Mouse (Mus musculus) splenic B cell, adult 2 months (primary cell): ENCODE measurements around the gene Fam160a2.
A peak's percentile ranks its signal among the peaks of the same experiment; 100 is the strongest.
"Not testable (repeated sequence)": the region's sequence is repeated elsewhere in the genome, so short reads cannot be mapped to it uniquely, and the experiment has no call there.

Experiments used
- DNase-seq: peaks from one replicate; pipeline ENCODE4 v3.0.0-alpha.2; 2011; ENCODE audit warnings: low read depth, low spot score
- H3K27me3 ChIP-seq: 2 replicates; pipeline ENCODE4 v1.6.1; 2012; ENCODE audit warnings: mild to moderate bottlenecking, low read length, moderate library complexity, mixed read lengths; ENCODE audit not compliant: control insufficient read depth, poor library complexity, insufficient read depth, severe bottlenecking
- H3K36me3 ChIP-seq: 2 replicates; pipeline ENCODE4 v1.6.1; 2012; ENCODE audit warnings: mild to moderate bottlenecking, low read length, moderate library complexity, mixed read lengths; ENCODE audit not compliant: control insufficient read depth, poor library complexity, insufficient read depth, severe bottlenecking

The Fam160a2 gene

GRCm38 (mm10) chr7:105411874-105412632 is 12.2 kb upstream of the Fam160a2 start:
- not testable (repeated sequence) for H3K36me3 ChIP-seq, H3K27me3 ChIP-seq
- DNase-seq = peak; percentile 74

DNA sequence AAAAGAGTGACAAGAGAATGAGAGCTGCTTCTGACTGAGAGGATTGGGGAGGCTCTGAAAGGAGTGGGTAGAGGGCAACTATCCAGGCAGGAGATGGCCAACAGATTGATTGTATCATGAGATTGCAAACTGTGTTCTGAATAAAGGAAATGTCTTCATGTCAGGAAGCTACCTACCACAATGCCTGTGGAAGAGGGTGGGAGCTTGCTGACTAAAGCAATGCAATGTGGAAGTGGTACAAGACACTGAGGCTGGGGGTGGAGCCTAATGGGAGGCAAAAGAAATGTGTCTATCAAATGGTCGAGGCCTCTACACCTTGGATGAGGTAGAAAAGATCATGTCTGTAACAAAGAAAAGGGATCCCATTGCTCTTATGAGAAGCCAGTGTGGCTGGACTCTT is 6.5 kb upstream of the Fam160a2 start:
- no peaks in the 10 kb centered on the region; the same call in 1 of the 2 replicates for H3K27me3 ChIP-seq
- H3K36me3 ChIP-seq = no peaks in the 10 kb centered on the region
- DNase-seq = no peak

DNA sequence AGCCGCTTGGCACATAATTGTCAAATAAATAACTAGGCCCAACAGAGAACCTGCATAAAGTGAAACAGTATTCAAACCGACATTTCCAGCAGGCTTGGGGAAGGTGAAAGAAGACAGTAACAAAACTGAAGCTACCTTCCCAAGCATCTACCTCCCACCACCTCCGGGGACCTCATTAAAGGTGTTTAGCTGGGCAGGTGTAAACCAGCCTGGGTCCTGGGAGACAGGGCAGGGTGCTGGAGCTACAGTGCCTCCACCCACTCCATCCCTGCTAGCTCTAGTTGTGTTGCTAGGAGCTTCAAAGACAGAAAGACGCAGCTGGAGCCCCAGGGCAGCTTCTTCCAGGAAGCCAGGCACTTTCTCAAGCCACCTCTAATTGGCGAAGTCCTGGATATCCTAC is 4.4 kb upstream of the Fam160a2 start, which contains the start of gene Cnga4:
Gene Cnga4, plus strand, starts transcription at position 301 of the 400 bp plus-strand sequence.
- Histone ChIP-seq H3K36me3 (no peaks in the 10 kb centered on the region), H3K27me3 (no peaks in the 10 kb centered on the region; the same call in 1 of the 2 replicates)
- DNase-seq = no peak

DNA sequence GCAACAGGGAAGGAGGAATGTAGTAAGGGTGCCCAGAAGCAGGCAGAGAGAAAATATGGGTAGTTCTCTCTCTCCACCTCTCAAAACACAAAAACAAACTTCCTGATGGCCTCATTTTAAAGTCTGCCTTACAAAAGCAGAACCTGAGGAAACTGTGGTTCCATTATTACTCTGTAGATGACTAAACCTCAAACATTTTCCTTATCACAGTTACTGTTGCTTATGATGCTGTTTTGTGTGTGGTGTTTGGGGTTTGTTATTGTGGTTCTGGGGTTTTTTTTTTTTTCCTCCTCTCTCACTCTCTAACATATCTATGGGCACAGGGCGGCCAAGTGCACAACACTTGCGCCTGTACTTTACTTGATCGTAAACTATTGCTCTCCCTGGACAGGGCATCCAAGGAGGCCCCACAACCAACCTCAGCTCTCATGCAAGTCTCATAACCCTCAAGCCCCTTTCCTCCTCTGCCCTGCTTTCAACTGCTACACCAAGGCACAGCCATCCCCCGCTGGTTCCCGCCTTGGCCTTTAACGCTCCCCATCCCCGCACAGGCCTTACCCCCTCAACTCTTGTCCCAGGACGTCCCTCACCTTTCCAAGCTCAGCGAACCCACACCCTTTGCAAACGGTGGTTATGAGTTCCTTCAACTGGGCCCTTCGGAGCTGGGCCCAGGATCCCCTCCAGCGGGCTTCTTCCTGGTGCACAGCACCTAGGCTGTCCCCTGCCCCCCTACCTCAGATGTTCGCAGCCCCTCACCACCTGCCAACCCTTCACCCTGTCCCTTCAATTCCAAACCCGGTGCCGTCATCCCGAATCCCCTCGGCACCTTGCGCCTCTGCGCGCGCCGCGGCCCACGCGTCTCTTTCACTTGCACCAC is 558 bp downstream of the Fam160a2 start:
- Histone ChIP-seq H3K27me3 (no peaks in the 10 kb centered on the region; the same call in 1 of the 2 replicates), H3K36me3 (no peaks in the 10 kb centered on the region)
- peak; percentile 53 for DNase-seq

DNA sequence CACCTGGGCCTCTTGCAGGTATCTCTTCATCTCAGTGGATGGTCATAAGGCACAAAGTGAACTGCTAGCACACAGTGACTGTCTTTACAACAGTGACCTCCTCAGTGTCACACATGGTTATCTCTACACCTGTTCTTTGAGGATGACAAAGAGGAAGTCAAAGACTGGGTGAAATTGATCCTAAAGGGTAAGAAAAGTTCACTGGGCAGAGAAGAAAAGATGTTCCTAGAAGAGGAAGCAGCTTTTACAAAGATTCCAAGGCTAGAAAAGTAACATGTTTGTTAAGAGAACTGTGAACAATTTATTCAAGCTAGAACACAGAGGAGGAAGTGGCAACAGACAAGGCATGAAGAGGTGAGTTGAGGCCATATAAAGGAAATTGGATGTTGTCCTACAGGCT is 3.7 kb downstream of the Fam160a2 start:
- DNase-seq = peak; percentile 47
- Histone ChIP-seq H3K27me3 (no peaks in the 10 kb centered on the region), H3K36me3 (no peaks in the 10 kb centered on the region)

- H3K36me3 ChIP-seq = no peaks in the 10 kb centered on the region
- no peaks in the 10 kb centered on the region for H3K27me3 ChIP-seq
- no peak for DNase-seq
These were observed 4.6 kb downstream of the Fam160a2 start for GRCm38 (mm10) chr7:105395131-105395820.

- no peaks in the 10 kb centered on the region; the same call in 1 of the 2 replicates for H3K36me3 ChIP-seq
- H3K27me3 ChIP-seq = no peaks in the 10 kb centered on the region
- no peak for DNase-seq
These were observed 5.2 kb downstream of the Fam160a2 start for GRCm38 (mm10) chr7:105394606-105395005.

GRCm38 (mm10) chr7:105390236-105390635 is 9.6 kb downstream of the Fam160a2 start:
- no peak for DNase-seq
- Histone ChIP-seq H3K36me3 (no peaks in the 10 kb centered on the region; the same call in 1 of the 2 replicates), H3K27me3 (no peaks in the 10 kb centered on the region)

DNA sequence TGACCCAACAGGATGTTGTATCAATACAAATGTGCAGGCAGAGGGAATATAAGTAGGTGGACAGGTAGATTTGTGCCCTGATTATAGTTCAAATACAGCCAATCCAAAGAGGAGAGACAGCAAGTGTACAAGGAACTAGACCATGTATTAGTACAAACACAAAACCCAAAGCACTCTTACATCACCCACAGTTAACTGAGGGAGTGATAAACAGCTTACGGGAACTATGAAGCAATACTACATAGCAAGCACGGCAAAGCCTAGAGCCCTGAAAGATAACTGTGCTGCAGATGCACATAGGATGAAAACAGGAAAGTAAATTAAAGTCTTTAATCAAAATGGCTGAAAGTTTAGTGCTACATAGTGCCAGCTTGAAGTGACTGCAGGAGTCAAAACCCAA is 12.2 kb downstream of the Fam160a2 start:
- Histone ChIP-seq H3K36me3 (peaks cover 8% of the 10 kb centered on the region), H3K27me3 (no peaks in the 10 kb centered on the region)
- no peak for DNase-seq

- peaks cover 18% of the 10 kb centered on the region for H3K36me3 ChIP-seq
- DNase-seq = no peak
- no peaks in the 10 kb centered on the region for H3K27me3 ChIP-seq
These were observed 19.5 kb downstream of the Fam160a2 start for GRCm38 (mm10) chr7:105380329-105380728.

GRCm38 (mm10) chr7:105374866-105375265 is 25.0 kb downstream of the Fam160a2 start, which contains the start of gene Gm5901:
Gene Gm5901 (plus strand): TSS chr7:105375038.
- no peak for DNase-seq
- H3K36me3 ChIP-seq = peaks cover 6% of the 10 kb centered on the region
- H3K27me3 ChIP-seq = no peaks in the 10 kb centered on the region

DNA sequence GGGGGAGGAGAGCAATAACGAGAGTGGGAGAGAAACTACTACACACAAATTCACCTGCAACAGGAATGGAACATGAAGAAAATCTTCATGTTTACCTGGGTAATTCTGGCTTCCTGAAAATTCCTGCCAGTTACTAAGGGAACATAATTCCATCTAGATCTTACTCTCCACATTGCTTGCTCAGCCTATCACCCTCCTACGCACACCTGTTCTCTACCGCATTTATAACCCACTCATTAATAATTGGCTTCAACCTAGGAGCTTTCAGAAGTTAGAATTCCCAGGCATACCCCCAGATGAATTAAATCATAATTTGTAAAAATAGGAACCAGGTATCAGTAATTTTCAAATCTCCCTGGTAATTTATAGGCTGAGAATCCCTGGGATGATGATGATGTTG is 25.9 kb downstream of the Fam160a2 start:
- peaks cover 4% of the 10 kb centered on the region for H3K36me3 ChIP-seq
- no peak for DNase-seq
- H3K27me3 ChIP-seq = no peaks in the 10 kb centered on the region

GRCm38 (mm10) chr7:105373509-105373908 is 26.3 kb downstream of the Fam160a2 start:
- Histone ChIP-seq H3K36me3 (peaks cover 1% of the 10 kb centered on the region; the same call in 1 of the 2 replicates), H3K27me3 (no peaks in the 10 kb centered on the region)
- DNase-seq = no peak

- peak; percentile 45 for DNase-seq
These were observed 26.9 kb downstream of the Fam160a2 start for GRCm38 (mm10) chr7:105372912-105373311.

More at GRCm38 (mm10) chr7:105372912-105373311, 26.9 kb downstream of the Fam160a2 start:
- H3K27me3 ChIP-seq = no peaks in the 10 kb centered on the region
- H3K36me3 ChIP-seq = peaks cover 1% of the 10 kb centered on the region; the same call in 1 of the 2 replicates
